Mouse (Mus musculus) liver, embryonic 14.5 days (tissue): Measurements from ENCODE around the gene Man2a1. TPM values are rescaled to one million over a fixed set of nuclear protein-coding genes. Genes with fewer than 3 reads are reported as not detected.

Source experiments
- ATAC-seq: fragments of 200-750 bp; cut with Nextera tagmentation; 2 replicates; pipeline ENCODE4 v1.8.0; 2017; ENCODE audit warnings: moderate number of reproducible peaks, mild to moderate bottlenecking, moderate library complexity; ENCODE audit not compliant: insufficient read depth
- DNase-seq, 3 experiments: peaks; one replicate each; pipeline ENCODE4 v3.0.0-alpha.2; 2012 to 2013; ENCODE audit warnings: low read depth in 3 of 3, low spot score in 3 of 3
- H3K27ac ChIP-seq: fragments of 300-500 bp; sonication (generic); 2 replicates; pipeline ENCODE4 v1.5.1; 2014; ENCODE audit warnings: moderate library complexity, mild to moderate bottlenecking, control low read depth, inconsistent platforms
- H3K27me3 ChIP-seq: fragments of 300-500 bp; sonication (generic); 2 replicates; pipeline ENCODE4 v1.6.1; 2014; ENCODE audit warnings: mild to moderate bottlenecking, low read length, moderate library complexity; ENCODE audit not compliant: control insufficient read depth, insufficient read depth
- H3K36me3 ChIP-seq: fragments of 300-500 bp; sonication (generic); replicated peaks from 2 replicates; pipeline ENCODE4 v1.6.1; 2014; ENCODE audit warnings: low read depth; ENCODE audit not compliant: control insufficient read depth, insufficient read depth
- H3K4me1 ChIP-seq, 2 experiments: fragments of 200-500 bp in 1 of 2; fragments of 300-500 bp in 1 of 2; sonication (generic) in 1 of 2; replicated peaks; 2 replicates each; pipeline ENCODE4 v1.6.1; 2012 to 2014; ENCODE audit warnings: antibody characterized with exemption in 1 of 2, inconsistent platforms in 1 of 2, low read length in 1 of 2; ENCODE audit not compliant: control insufficient read depth in 2 of 2, insufficient read depth in 2 of 2
- H3K4me2 ChIP-seq: fragments of 300-500 bp; sonication (generic); 2 replicates; pipeline ENCODE4 v1.6.1; 2014; ENCODE audit warnings: low read depth, mild to moderate bottlenecking, control low read depth, moderate library complexity
- H3K4me3 ChIP-seq, 2 experiments: fragments of 200-500 bp in 1 of 2; fragments of 300-500 bp in 1 of 2; sonication (generic) in 1 of 2; 2 replicates each; pipeline ENCODE4 v1.5.1; 2012 to 2014; ENCODE audit warnings: low read depth in 2 of 2, low read length in 2 of 2, mild to moderate bottlenecking in 2 of 2, control low read depth in 1 of 2, inconsistent platforms in 1 of 2, moderate library complexity in 1 of 2; ENCODE audit not compliant: insufficient read depth in 1 of 2
- H3K9ac ChIP-seq: fragments of 300-500 bp; sonication (generic); replicated peaks from 2 replicates; pipeline ENCODE4 v1.6.1; 2014; ENCODE audit warnings: mild to moderate bottlenecking, control low read depth, moderate library complexity
- H3K9me3 ChIP-seq: fragments of 300-500 bp; sonication (generic); 2 replicates; pipeline ENCODE4 v1.6.1; 2016; ENCODE audit warnings: low read length, mixed read lengths; ENCODE audit not compliant: control insufficient read depth
- CTCF ChIP-seq: IDR thresholded peaks from 2 replicates; pipeline ENCODE4 v1.5.1; 2016; ENCODE audit warnings: antibody characterized with exemption, low read depth, control low read depth
- EP300 ChIP-seq: IDR thresholded peaks from 2 replicates; pipeline ENCODE4 v1.6.1; 2016; ENCODE audit warnings: antibody characterized with exemption, low read depth
- WGBS: fragments of 180-500 bp; shearing (Covaris S2); extraction: QIAGEN DNeasy Blood & Tissue Kit; methylation state at CpG from one replicate; pipeline ENCODE4 v1.1.7; 2014; ENCODE audit not compliant: insufficient replicate concordance; 5-methylcytosine and 5-hydroxymethylcytosine counted together
- polyA plus RNA-seq, 2 experiments: library from polyadenylated mRNA; depleted of rRNA in 1 of 2; stranded (reverse) in 1 of 2; unstranded in 1 of 2; fragments of >200 nt; fragmentation: Nextera tagmentation in 1 of 2; extraction: Ambion mirVana in 1 of 2; gene quantifications; 2 replicates each; pipeline versions ENCODE4 v1.2.1 to v1.2.3; 2012 to 2014

Man2a1 gene
- polyA plus RNA-seq, 2 experiments, result 3.2 to 9.1 TPM

DNA sequence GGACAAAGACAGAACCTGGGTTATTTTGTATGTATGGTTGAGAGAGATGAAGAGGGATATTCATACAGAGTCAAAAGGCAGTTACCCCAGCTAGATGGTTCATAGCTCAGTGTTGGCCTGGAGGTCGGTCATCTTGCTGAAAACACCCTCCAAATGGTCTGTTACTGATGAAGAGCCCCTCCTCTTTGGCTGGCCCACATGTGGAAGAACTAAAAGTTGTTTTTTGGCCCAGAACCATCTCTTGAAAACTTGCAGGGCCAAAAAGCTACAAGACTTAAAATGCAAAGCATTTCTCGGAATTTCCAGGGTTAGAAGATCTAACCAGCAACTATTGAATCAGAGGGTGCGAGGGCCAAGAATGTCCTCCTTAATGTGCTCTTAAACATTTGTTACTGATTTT is 12.4 kb downstream of the Man2a1 start:
- H3K4me1 ChIP-seq, result peaks cover 0 to 15% of the 10 kb centered on the region in 2 experiments; a peak in 1 of 4 replicates
- H3K9me3 ChIP-seq, result no peaks in the 10 kb centered on the region
- H3K27ac ChIP-seq, result no peak overlapping the region
- DNase-seq (no peak), ATAC-seq (no peak)
- H3K27me3 ChIP-seq, result no peaks in the 10 kb centered on the region
- no peaks in the 10 kb centered on the region for H3K36me3 ChIP-seq
- WGBS, result 76% methylated on average over 3 of the region's 3 CpGs
- no peak overlapping the region for H3K4me2 ChIP-seq
- TF ChIP-seq EP300, result no peak
- no peak for TF ChIP-seq CTCF
- H3K9ac ChIP-seq, result no peak overlapping the region
- no peak overlapping the region for H3K4me3 ChIP-seq

DNA sequence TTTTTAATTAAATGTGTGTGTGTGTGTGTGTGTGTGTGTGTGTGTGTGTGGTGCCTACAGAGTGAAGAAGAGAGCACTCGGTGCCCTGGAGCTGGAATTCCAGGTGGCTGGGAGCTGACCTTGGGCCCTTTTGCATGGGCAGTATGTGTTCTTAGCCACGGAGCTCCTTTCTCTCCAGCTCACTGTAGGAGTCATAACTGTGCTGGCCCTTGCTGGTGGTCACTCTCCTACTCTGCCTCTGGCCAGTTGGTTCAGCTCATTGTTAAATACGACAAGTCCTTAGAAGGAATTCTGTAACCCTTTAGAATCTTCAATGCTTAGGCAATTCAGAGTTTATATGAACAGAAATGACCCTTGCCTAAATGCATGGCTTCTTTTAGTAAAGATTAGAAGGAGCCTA is 12.8 kb downstream of the Man2a1 start:
- Histone ChIP-seq H3K4me1 (peaks cover 0 to 13% of the 10 kb centered on the region in 2 experiments; a peak in 1 of 4 replicates), H3K27ac (no peak overlapping the region), H3K4me3 (no peak overlapping the region), H3K4me2 (no peak overlapping the region), H3K36me3 (no peaks in the 10 kb centered on the region), H3K27me3 (no peaks in the 10 kb centered on the region), H3K9ac (no peak overlapping the region), H3K9me3 (no peaks in the 10 kb centered on the region)
- TF ChIP-seq EP300 (no peak), CTCF (no peak)
- DNase-seq, result no peak
- WGBS, result 68% methylated on average over 3 of the region's 3 CpGs
- no peak for ATAC-seq

DNA sequence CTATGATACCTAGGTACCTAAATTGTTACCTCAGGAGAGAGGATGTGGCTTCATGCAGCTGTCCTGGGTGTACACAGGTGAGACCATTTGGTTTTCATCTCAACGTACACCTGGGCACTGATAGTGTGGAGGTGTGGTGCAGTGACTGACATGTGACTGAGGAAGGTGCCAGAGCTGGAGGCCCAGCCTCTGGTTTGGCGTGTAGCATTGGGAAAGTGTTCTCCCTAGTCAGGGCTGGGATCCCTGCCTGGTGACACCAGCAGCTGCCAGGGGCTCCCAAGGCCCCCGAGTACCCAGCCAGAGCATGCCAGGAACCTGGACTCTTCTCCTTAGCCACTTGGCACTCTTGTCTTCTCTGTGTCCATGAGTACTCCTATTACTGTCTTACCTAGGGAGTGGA is 14.3 kb downstream of the Man2a1 start:
- Histone ChIP-seq H3K9me3 (no peaks in the 10 kb centered on the region), H3K36me3 (no peaks in the 10 kb centered on the region), H3K27ac (no peak overlapping the region), H3K4me2 (no peak overlapping the region), H3K4me3 (no peak overlapping the region), H3K9ac (no peak overlapping the region), H3K27me3 (no peaks in the 10 kb centered on the region), H3K4me1 (peaks cover under 1 to 16% of the 10 kb centered on the region in 2 experiments; a peak in 2 of 4 replicates)
- no peak for DNase-seq
- TF ChIP-seq CTCF (no peak), EP300 (no peak)
- ATAC-seq, result no peak
- 64% methylated on average over 3 of the region's 3 CpGs for WGBS

DNA sequence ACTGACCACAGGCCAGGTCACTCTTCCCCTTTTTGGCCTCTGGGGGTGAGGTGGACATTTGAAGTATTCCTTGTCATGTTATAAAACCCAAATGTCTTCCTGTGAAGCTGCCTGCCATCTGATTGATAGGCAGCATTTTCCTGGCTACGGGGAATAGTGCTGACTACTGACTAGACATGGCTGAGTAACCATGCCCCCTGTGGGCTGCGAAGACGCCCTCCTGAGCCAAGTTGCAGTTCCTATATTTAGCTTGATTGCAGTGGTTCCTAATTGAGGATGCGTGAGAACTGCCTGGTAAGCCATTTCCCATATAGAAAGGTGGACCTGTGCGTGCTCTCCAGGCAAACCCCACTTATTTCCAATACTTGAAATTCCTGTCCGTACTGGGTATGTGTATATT is 14.9 kb downstream of the Man2a1 start:
- H3K36me3 ChIP-seq, result no peaks in the 10 kb centered on the region
- ATAC-seq (no peak), DNase-seq (no peak)
- no peak overlapping the region for H3K9ac ChIP-seq
- H3K27me3 ChIP-seq, result no peaks in the 10 kb centered on the region
- no peak overlapping the region for H3K4me3 ChIP-seq
- TF ChIP-seq CTCF (no peak), EP300 (no peak)
- no peak overlapping the region for H3K27ac ChIP-seq
- WGBS, result 66% methylated on average over 6 of the region's 6 CpGs
- H3K9me3 ChIP-seq, result no peaks in the 10 kb centered on the region
- H3K4me2 ChIP-seq, result no peak overlapping the region
- H3K4me1 ChIP-seq, result peaks cover 2 to 22% of the 10 kb centered on the region in 2 experiments; a peak in 2 of 4 replicates

DNA sequence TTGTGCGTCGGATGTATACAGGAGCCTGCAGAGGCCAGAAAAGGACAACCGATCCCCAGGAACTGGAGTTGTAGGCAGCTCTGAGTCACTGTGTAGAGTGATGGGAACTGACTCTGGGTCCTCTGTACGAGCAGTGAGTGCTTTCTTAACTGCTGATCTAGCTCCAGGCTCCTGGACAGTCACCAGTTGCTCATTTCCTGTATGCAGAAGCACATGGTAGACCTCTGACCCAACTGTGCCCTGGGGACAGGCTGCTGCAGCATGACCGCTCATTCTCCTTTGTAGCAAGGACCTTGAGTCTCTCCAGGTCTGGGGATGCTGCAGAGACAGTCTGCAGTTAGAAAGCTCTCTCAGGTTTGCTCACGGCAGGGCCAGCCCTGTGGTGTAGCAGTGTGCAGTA is 15.7 kb downstream of the Man2a1 start:
- Histone ChIP-seq H3K27me3 (no peaks in the 10 kb centered on the region), H3K4me3 (no peak overlapping the region), H3K9ac (no peak overlapping the region), H3K27ac (no peak overlapping the region), H3K4me2 (no peak overlapping the region), H3K36me3 (no peaks in the 10 kb centered on the region), H3K9me3 (no peaks in the 10 kb centered on the region), H3K4me1 (peaks cover 4 to 25% of the 10 kb centered on the region in 2 experiments; a peak in 2 of 4 replicates)
- no peak for TF ChIP-seq CTCF
- no peak for TF ChIP-seq EP300
- 60% methylated on average over 6 of the region's 6 CpGs for WGBS
- DNase-seq (no peak), ATAC-seq (no peak)
